Mouse (Mus musculus): ENCODE results near the gene Hcn1.
A peak's percentile ranks its signal among the peaks of the same experiment; 100 is the strongest.

Hcn1 gene

GRCm38 (mm10) chr13:117705573-117705972, 103.5 kb downstream of the Hcn1 start:
- no peak for DNase-seq (ENCODE audit: low read depth, low spot score)

GRCm38 (mm10) chr13:117705997-117706396, 103.9 kb downstream of the Hcn1 start:
- peak; percentile 57 for DNase-seq (ENCODE audit: low read depth, low spot score)

GRCm38 (mm10) chr13:117706496-117706895, 104.4 kb downstream of the Hcn1 start:
- DNase-seq (ENCODE audit: low read depth, low spot score): no peak

GRCm38 (mm10) chr13:117706986-117707738, 105.0 kb downstream of the Hcn1 start:
- DNase-seq (ENCODE audit: low read depth, low spot score): no peak

GRCm38 (mm10) chr13:117710811-117711210, 108.7 kb downstream of the Hcn1 start:
- DNase-seq (ENCODE audit: low read depth, low spot score): no peak

- no peak for DNase-seq (ENCODE audit: low read depth, low spot score)
These were observed 120.0 kb downstream of the Hcn1 start for GRCm38 (mm10) chr13:117722090-117722489.

- DNase-seq (ENCODE audit: low read depth, low spot score): no peak
These were observed 122.0 kb downstream of the Hcn1 start for GRCm38 (mm10) chr13:117724083-117724482.

GRCm38 (mm10) chr13:117728393-117728792, 126.3 kb downstream of the Hcn1 start:
- no peak for DNase-seq (ENCODE audit: low read depth, low spot score)

- no peak for DNase-seq (ENCODE audit: low read depth, low spot score)
These were observed 130.6 kb downstream of the Hcn1 start for GRCm38 (mm10) chr13:117732738-117733137.

GRCm38 (mm10) chr13:117744451-117744850, 142.3 kb downstream of the Hcn1 start:
- no peak for DNase-seq (ENCODE audit: low read depth, low spot score)

GRCm38 (mm10) chr13:117745173-117745572, 143.1 kb downstream of the Hcn1 start:
- DNase-seq (ENCODE audit: low read depth, low spot score): no peak

GRCm38 (mm10) chr13:117765487-117765886, 163.4 kb downstream of the Hcn1 start:
- no peak for DNase-seq (ENCODE audit: low read depth, low spot score)

- no peak for DNase-seq (ENCODE audit: low read depth, low spot score)
These were observed 183.3 kb downstream of the Hcn1 start for GRCm38 (mm10) chr13:117785376-117785775.

GRCm38 (mm10) chr13:117792861-117793260, 190.7 kb downstream of the Hcn1 start:
- no peak for DNase-seq (ENCODE audit: low read depth, low spot score)

- DNase-seq (ENCODE audit: low read depth, low spot score): no peak
These were observed 198.9 kb downstream of the Hcn1 start for GRCm38 (mm10) chr13:117801061-117801460.

- DNase-seq (ENCODE audit: low read depth, low spot score): peak; percentile 2
These were observed 225.5 kb downstream of the Hcn1 start for GRCm38 (mm10) chr13:117827628-117828027.

GRCm38 (mm10) chr13:117836658-117837057, 234.5 kb downstream of the Hcn1 start:
- no peak for DNase-seq (ENCODE audit: low read depth, low spot score)

- DNase-seq (ENCODE audit: low read depth, low spot score): no peak
These were observed 236.1 kb downstream of the Hcn1 start for GRCm38 (mm10) chr13:117838264-117838663.

GRCm38 (mm10) chr13:117842366-117842765, 240.2 kb downstream of the Hcn1 start:
- no peak for DNase-seq (ENCODE audit: low read depth, low spot score)

GRCm38 (mm10) chr13:117847290-117847689, 245.2 kb downstream of the Hcn1 start:
- DNase-seq (ENCODE audit: low read depth, low spot score): no peak

GRCm38 (mm10) chr13:117848757-117849156, 246.6 kb downstream of the Hcn1 start:
- no peak for DNase-seq (ENCODE audit: low read depth, low spot score)

- DNase-seq (ENCODE audit: low read depth, low spot score): no peak
These were observed 250.0 kb downstream of the Hcn1 start for GRCm38 (mm10) chr13:117851954-117852710.

GRCm38 (mm10) chr13:117852711-117853051, 250.6 kb downstream of the Hcn1 start:
- DNase-seq (ENCODE audit: low read depth, low spot score): no peak

All from mesoderm, embryonic 11.5 days (tissue).